Mouse (Mus musculus): Measurements from ENCODE around the gene Chka.

GRCm38 (mm10) chr19:3840214-3840651 is 11.3 kb upstream of the Chka start:
- TF ChIP-seq CTCF (conservative IDR thresholded peaks at IDR 0.05 in 1 of 2, IDR thresholded peaks at IDR 0.05 in 1 of 2; ENCODE audit: low read depth in 2 of 2, low read length in 2 of 2): no peak
- TF ChIP-seq POLR2A (IDR thresholded peaks at IDR 0.05; ENCODE audit: low read depth, low read length): no peak
- TF ChIP-seq MAFK (IDR thresholded peaks at IDR 0.05; ENCODE audit: insufficient replicate concordance, low read length): no peak
- no peak for TF ChIP-seq ELF1 (IDR thresholded peaks at IDR 0.05; ENCODE audit: low read depth, low read length)
- TF ChIP-seq E2F4 (IDR thresholded peaks at IDR 0.05; ENCODE audit: insufficient replicate concordance, low read depth, low read length): no peak
- no peak for TF ChIP-seq ZMIZ1 (IDR thresholded peaks at IDR 0.05; ENCODE audit: low read depth, low read length)
- TF ChIP-seq EP300 (IDR thresholded peaks at IDR 0.05; ENCODE audit: low read length): no peak
- TF ChIP-seq JUN (IDR thresholded peaks at IDR 0.05; ENCODE audit: insufficient read depth, low read depth, low read length): no peak
- no peak for TF ChIP-seq MAZ (IDR thresholded peaks at IDR 0.05; ENCODE audit: low read depth, low read length)
- TF ChIP-seq JUND (conservative IDR thresholded peaks at IDR 0.05; ENCODE audit: low read depth, low read length): no peak
- no peak for TF ChIP-seq TCF12 (IDR thresholded peaks at IDR 0.05; ENCODE audit: low read depth, low read length)
- no peak for TF ChIP-seq ETS1 (conservative IDR thresholded peaks at IDR 0.05; ENCODE audit: low read depth, low read length)
